Mouse (Mus musculus): ENCODE measurements around the gene Wnt4.

The Wnt4 gene

GRCm38 (mm10) chr4:137306991-137307706 is 29.9 kb downstream of the Wnt4 start:
- 83% methylated on average over 19 of the region's 19 CpGs for WGBS

- WGBS, result 40% methylated on average over 5 of the region's 5 CpGs
These were observed 31.1 kb downstream of the Wnt4 start for GRCm38 (mm10) chr4:137308377-137308776.

GRCm38 (mm10) chr4:137313511-137313910 is 36.2 kb downstream of the Wnt4 start:
- WGBS, result 18% methylated on average over 2 of the region's 2 CpGs

- 84% methylated on average over 6 of the region's 6 CpGs for WGBS
These were observed 37.3 kb downstream of the Wnt4 start for GRCm38 (mm10) chr4:137314561-137314960.

- 80% methylated on average over 2 of the region's 2 CpGs for WGBS
These were observed 37.8 kb downstream of the Wnt4 start for GRCm38 (mm10) chr4:137315061-137315460.

GRCm38 (mm10) chr4:137316027-137316770 is 38.9 kb downstream of the Wnt4 start:
- WGBS, result 86% methylated on average over 4 of the region's 4 CpGs

- 81% methylated on average over 6 of the region's 6 CpGs for WGBS
These were observed 47.6 kb downstream of the Wnt4 start for GRCm38 (mm10) chr4:137324926-137325325.

GRCm38 (mm10) chr4:137326494-137326893 is 49.2 kb downstream of the Wnt4 start:
- WGBS, result 60% methylated on average over 3 of the region's 3 CpGs

GRCm38 (mm10) chr4:137336468-137336867 is 59.2 kb downstream of the Wnt4 start:
- 37% methylated on average over 5 of the region's 5 CpGs for WGBS

- WGBS, result 61% methylated on average over 1 of the region's 1 CpGs
These were observed 62.1 kb downstream of the Wnt4 start for GRCm38 (mm10) chr4:137339415-137339814.

GRCm38 (mm10) chr4:137342816-137343215 is 65.5 kb downstream of the Wnt4 start:
- WGBS, result 94% methylated on average over 1 of the region's 1 CpGs

- 62% methylated on average over 2 of the region's 2 CpGs for WGBS
These were observed 67.8 kb downstream of the Wnt4 start for GRCm38 (mm10) chr4:137345112-137345511.

- WGBS, result 87% methylated on average over 1 of the region's 1 CpGs
These were observed 68.5 kb downstream of the Wnt4 start for GRCm38 (mm10) chr4:137345790-137346189.

Data from cerebral cortex, adult 2 months (tissue).